Mouse (Mus musculus): ENCODE results near the gene Ephx3. TPM values are rescaled to one million over a fixed set of nuclear protein-coding genes. Genes with fewer than 3 reads are reported as not detected.

Ephx3 gene
- polyA plus RNA-seq, 1 experiment from 2014 or later: not detected

GRCm38 (mm10) chr17:32209144-32209543, 19.8 kb upstream of the Ephx3 start:
- Histone ChIP-seq H3K27me3 (replicated peaks; ENCODE audit: control insufficient read depth, insufficient read depth, low read length) (no peaks in the 10 kb centered on the region), H3K9ac (ENCODE audit: low read length) (no peak overlapping the region), H3K9me3 (replicated peaks; ENCODE audit: control insufficient read depth, low read length) (no peaks in the 10 kb centered on the region), H3K4me3 (ENCODE audit: low read depth, low read length) (no peak overlapping the region), H3K4me2 (ENCODE audit: low read length) (no peak overlapping the region), H3K27ac (ENCODE audit: low read depth, low read length) (no peak overlapping the region), H3K4me1 (ENCODE audit: control insufficient read depth, insufficient read depth, low read length) (no peaks in the 10 kb centered on the region), H3K36me3 (ENCODE audit: control insufficient read depth, insufficient read depth, low read length) (peaks cover 95% of the 10 kb centered on the region)
- 75% methylated on average over 6 of the region's 6 CpGs for WGBS
- ATAC-seq (no peak), DNase-seq (ENCODE audit: low spot score) (no peak)

- H3K27ac ChIP-seq (ENCODE audit: low read depth, low read length): no peak overlapping the region
- no peaks in the 10 kb centered on the region for H3K27me3 ChIP-seq (replicated peaks; ENCODE audit: control insufficient read depth, insufficient read depth, low read length)
- no peak overlapping the region for H3K9ac ChIP-seq (ENCODE audit: low read length)
- H3K4me2 ChIP-seq (ENCODE audit: low read length): no peak overlapping the region
- H3K4me3 ChIP-seq (ENCODE audit: low read depth, low read length): no peak overlapping the region
- H3K4me1 ChIP-seq (ENCODE audit: control insufficient read depth, insufficient read depth, low read length): no peaks in the 10 kb centered on the region
- H3K36me3 ChIP-seq (ENCODE audit: control insufficient read depth, insufficient read depth, low read length): peaks cover 95% of the 10 kb centered on the region
- 76% methylated on average over 5 of the region's 5 CpGs for WGBS
- ATAC-seq (no peak), DNase-seq (ENCODE audit: low spot score) (no peak)
- no peaks in the 10 kb centered on the region for H3K9me3 ChIP-seq (replicated peaks; ENCODE audit: control insufficient read depth, low read length)
Observed at GRCm38 (mm10) chr17:32207586-32208245, 18.4 kb upstream of the Ephx3 start.

- DNase-seq (ENCODE audit: low spot score) (no peak), ATAC-seq (no peak)
- Histone ChIP-seq H3K27ac (ENCODE audit: low read depth, low read length) (no peak overlapping the region), H3K4me2 (ENCODE audit: low read length) (no peak overlapping the region), H3K4me3 (ENCODE audit: low read depth, low read length) (no peak overlapping the region), H3K4me1 (ENCODE audit: control insufficient read depth, insufficient read depth, low read length) (no peaks in the 10 kb centered on the region), H3K36me3 (ENCODE audit: control insufficient read depth, insufficient read depth, low read length) (peaks cover 96% of the 10 kb centered on the region), H3K9me3 (replicated peaks; ENCODE audit: control insufficient read depth, low read length) (no peaks in the 10 kb centered on the region), H3K27me3 (replicated peaks; ENCODE audit: control insufficient read depth, insufficient read depth, low read length) (no peaks in the 10 kb centered on the region), H3K9ac (ENCODE audit: low read length) (no peak overlapping the region)
- WGBS: 89% methylated on average over 3 of the region's 3 CpGs
Observed at GRCm38 (mm10) chr17:32205345-32205744, 16.0 kb upstream of the Ephx3 start.

DNA sequence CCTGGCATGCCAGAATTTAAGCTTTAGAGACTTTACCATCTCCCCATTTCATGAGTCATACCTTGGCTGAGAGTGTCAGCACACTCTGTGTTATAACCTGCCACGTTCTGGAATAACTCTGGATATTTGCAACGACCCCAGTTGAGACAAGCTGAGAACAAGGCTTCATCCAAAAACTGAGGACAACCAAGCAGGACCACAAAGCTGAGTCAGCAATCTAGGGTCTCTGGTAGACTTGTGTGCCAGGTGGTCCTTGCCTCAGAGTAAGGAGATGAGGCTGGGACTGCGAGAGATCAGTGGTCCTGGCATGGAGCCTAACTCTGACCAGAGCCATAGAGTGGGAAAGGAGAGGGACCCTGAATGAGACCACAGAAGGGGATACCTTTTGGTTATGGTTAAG, 13.6 kb upstream of the Ephx3 start:
- no peak overlapping the region for H3K9ac ChIP-seq (ENCODE audit: low read length)
- WGBS: 92% methylated on average over 3 of the region's 3 CpGs
- no peaks in the 10 kb centered on the region for H3K4me1 ChIP-seq (ENCODE audit: control insufficient read depth, insufficient read depth, low read length)
- no peak overlapping the region for H3K4me2 ChIP-seq (ENCODE audit: low read length)
- no peak for DNase-seq (ENCODE audit: low spot score)
- H3K27me3 ChIP-seq (replicated peaks; ENCODE audit: control insufficient read depth, insufficient read depth, low read length): no peaks in the 10 kb centered on the region
- H3K27ac ChIP-seq (ENCODE audit: low read depth, low read length): no peak overlapping the region
- peaks cover 100% of the 10 kb centered on the region for H3K36me3 ChIP-seq (ENCODE audit: control insufficient read depth, insufficient read depth, low read length)
- ATAC-seq: no peak
- H3K9me3 ChIP-seq (replicated peaks; ENCODE audit: control insufficient read depth, low read length): no peaks in the 10 kb centered on the region
- H3K4me3 ChIP-seq (ENCODE audit: low read depth, low read length): no peak overlapping the region

DNA sequence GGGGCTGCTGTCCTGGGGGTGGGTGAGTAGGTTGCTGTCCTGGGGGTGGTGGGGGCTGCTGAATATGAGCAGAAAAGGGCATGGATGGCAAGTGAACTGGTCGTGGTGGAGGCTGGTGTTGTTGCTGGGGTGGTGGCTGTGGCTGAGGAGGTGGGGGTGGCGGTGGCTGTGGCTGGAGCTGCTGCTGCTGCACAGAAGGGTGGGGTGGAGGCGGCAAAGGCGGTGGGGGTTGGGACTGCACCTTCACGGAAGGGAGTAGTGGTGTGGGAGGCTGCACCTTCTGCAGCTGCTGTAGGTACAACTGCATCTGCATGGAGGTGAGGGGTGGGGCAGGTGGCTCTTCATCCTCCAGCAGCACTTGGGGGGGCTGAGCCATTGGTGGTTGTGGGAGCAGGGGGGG, 11.7 kb upstream of the Ephx3 start:
- no peak for DNase-seq (ENCODE audit: low spot score)
- Histone ChIP-seq H3K36me3 (ENCODE audit: control insufficient read depth, insufficient read depth, low read length) (peaks cover 100% of the 10 kb centered on the region), H3K4me2 (ENCODE audit: low read length) (no peak overlapping the region), H3K9me3 (replicated peaks; ENCODE audit: control insufficient read depth, low read length) (no peaks in the 10 kb centered on the region), H3K4me1 (ENCODE audit: control insufficient read depth, insufficient read depth, low read length) (no peaks in the 10 kb centered on the region), H3K9ac (ENCODE audit: low read length) (no peak overlapping the region), H3K4me3 (ENCODE audit: low read depth, low read length) (no peak overlapping the region), H3K27me3 (replicated peaks; ENCODE audit: control insufficient read depth, insufficient read depth, low read length) (no peaks in the 10 kb centered on the region), H3K27ac (ENCODE audit: low read depth, low read length) (no peak overlapping the region)
- 86% methylated on average over 5 of the region's 5 CpGs for whole genome bisulfite sequencing
- no peak for ATAC-seq

- Histone ChIP-seq H3K27me3 (replicated peaks; ENCODE audit: control insufficient read depth, insufficient read depth, low read length) (no peaks in the 10 kb centered on the region), H3K9me3 (replicated peaks; ENCODE audit: control insufficient read depth, low read length) (no peaks in the 10 kb centered on the region), H3K27ac (ENCODE audit: low read depth, low read length) (no peak overlapping the region), H3K4me2 (ENCODE audit: low read length) (no peak overlapping the region), H3K4me1 (ENCODE audit: control insufficient read depth, insufficient read depth, low read length) (no peaks in the 10 kb centered on the region), H3K36me3 (ENCODE audit: control insufficient read depth, insufficient read depth, low read length) (peaks cover 95% of the 10 kb centered on the region), H3K4me3 (ENCODE audit: low read depth, low read length) (no peak overlapping the region), H3K9ac (ENCODE audit: low read length) (no peak overlapping the region)
- DNase-seq (ENCODE audit: low spot score) (no peak), ATAC-seq (no peak)
- WGBS: 97% methylated on average over 2 of the region's 2 CpGs
Observed at GRCm38 (mm10) chr17:32199796-32200195, 10.4 kb upstream of the Ephx3 start.

DNA sequence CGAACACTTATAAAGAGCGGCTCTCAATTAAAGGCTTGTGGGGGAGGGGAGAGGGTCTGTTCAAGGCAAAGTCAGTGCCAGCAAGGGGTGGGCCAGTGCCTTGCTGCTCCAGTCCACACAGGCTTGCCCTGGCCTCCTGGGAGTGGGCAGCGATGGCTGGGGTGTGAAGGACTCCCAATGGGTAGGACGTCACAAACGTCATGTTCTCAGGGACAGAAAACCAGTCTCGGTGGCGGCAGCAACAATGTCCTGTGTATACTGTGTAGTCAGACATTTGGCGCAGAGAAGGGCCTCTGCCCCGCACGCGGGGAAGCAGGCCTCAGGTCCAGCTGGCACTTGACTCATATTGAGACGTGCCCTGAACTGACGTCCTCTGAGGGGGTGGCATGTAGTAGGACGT, 7.8 kb upstream of the Ephx3 start:
- no peaks in the 10 kb centered on the region for H3K4me1 ChIP-seq (ENCODE audit: control insufficient read depth, insufficient read depth, low read length)
- no peak overlapping the region for H3K4me3 ChIP-seq (ENCODE audit: low read depth, low read length)
- H3K9me3 ChIP-seq (replicated peaks; ENCODE audit: control insufficient read depth, low read length): no peaks in the 10 kb centered on the region
- no peak overlapping the region for H3K4me2 ChIP-seq (ENCODE audit: low read length)
- ATAC-seq (no peak), DNase-seq (ENCODE audit: low spot score) (no peak)
- WGBS: 89% methylated on average over 14 of the region's 14 CpGs
- no peak overlapping the region for H3K27ac ChIP-seq (ENCODE audit: low read depth, low read length)
- H3K36me3 ChIP-seq (ENCODE audit: control insufficient read depth, insufficient read depth, low read length): peaks cover 69% of the 10 kb centered on the region
- H3K27me3 ChIP-seq (replicated peaks; ENCODE audit: control insufficient read depth, insufficient read depth, low read length): no peaks in the 10 kb centered on the region
- H3K9ac ChIP-seq (ENCODE audit: low read length): no peak overlapping the region

- no peak overlapping the region for H3K9ac ChIP-seq (ENCODE audit: low read length)
- H3K27ac ChIP-seq (ENCODE audit: low read depth, low read length): no peak overlapping the region
- 91% methylated on average over 5 of the region's 5 CpGs for WGBS
- no peak overlapping the region for H3K4me2 ChIP-seq (ENCODE audit: low read length)
- H3K4me1 ChIP-seq (ENCODE audit: control insufficient read depth, insufficient read depth, low read length): no peaks in the 10 kb centered on the region
- DNase-seq (ENCODE audit: low spot score) (no peak), ATAC-seq (no peak)
- H3K4me3 ChIP-seq (ENCODE audit: low read depth, low read length): no peak overlapping the region
- H3K9me3 ChIP-seq (replicated peaks; ENCODE audit: control insufficient read depth, low read length): no peaks in the 10 kb centered on the region
- H3K36me3 ChIP-seq (ENCODE audit: control insufficient read depth, insufficient read depth, low read length): peaks cover 54% of the 10 kb centered on the region
- no peaks in the 10 kb centered on the region for H3K27me3 ChIP-seq (replicated peaks; ENCODE audit: control insufficient read depth, insufficient read depth, low read length)
Observed at GRCm38 (mm10) chr17:32195725-32196124, 6.4 kb upstream of the Ephx3 start.

GRCm38 (mm10) chr17:32193010-32193409, 3.7 kb upstream of the Ephx3 start:
- Histone ChIP-seq H3K27me3 (replicated peaks; ENCODE audit: control insufficient read depth, insufficient read depth, low read length) (no peaks in the 10 kb centered on the region), H3K4me1 (ENCODE audit: control insufficient read depth, insufficient read depth, low read length) (0 out of 2 replicates have a peak, but pooled peaks cover 2% of the 10 kb centered on the region), H3K9ac (ENCODE audit: low read length) (no peak overlapping the region), H3K4me2 (ENCODE audit: low read length) (no peak overlapping the region), H3K27ac (ENCODE audit: low read depth, low read length) (no peak overlapping the region), H3K4me3 (ENCODE audit: low read depth, low read length) (no peak overlapping the region), H3K36me3 (ENCODE audit: control insufficient read depth, insufficient read depth, low read length) (peaks cover 27% of the 10 kb centered on the region), H3K9me3 (replicated peaks; ENCODE audit: control insufficient read depth, low read length) (no peaks in the 10 kb centered on the region)
- ATAC-seq: no peak
- WGBS: 83% methylated on average over 5 of the region's 5 CpGs
- DNase-seq (ENCODE audit: low spot score): no peak

All from forebrain, embryonic 14.5 days (tissue).